Mouse (Mus musculus) 3134 (cell line): ENCODE measurements around the gene Msantd2.

Source experiments
- DNase-seq: peaks from one replicate; pipeline ENCODE4 v3.0.0-alpha.2; 2011; ENCODE audit warnings: low spot score; ENCODE audit not compliant: insufficient read length; ENCODE audit errors: extremely low read depth

The Msantd2 gene

GRCm38 (mm10) chr9:37540701-37541575 is 51.8 kb downstream of the Msantd2 start:
- no peak for DNase-seq

GRCm38 (mm10) chr9:37541851-37542642 is 52.9 kb downstream of the Msantd2 start:
- no peak for DNase-seq

GRCm38 (mm10) chr9:37543869-37544440 is 54.8 kb downstream of the Msantd2 start:
- DNase-seq: no peak

- no peak for DNase-seq
These were observed 55.5 kb downstream of the Msantd2 start for GRCm38 (mm10) chr9:37544447-37545165.

GRCm38 (mm10) chr9:37545166-37545610 is 56.1 kb downstream of the Msantd2 start:
- no peak for DNase-seq

GRCm38 (mm10) chr9:37545847-37546452 is 56.8 kb downstream of the Msantd2 start:
- no peak for DNase-seq

- DNase-seq: no peak
These were observed 57.8 kb downstream of the Msantd2 start for GRCm38 (mm10) chr9:37546889-37547288.

GRCm38 (mm10) chr9:37550435-37550834 is 61.3 kb downstream of the Msantd2 start:
- DNase-seq: no peak

- no peak for DNase-seq
These were observed 62.8 kb downstream of the Msantd2 start for GRCm38 (mm10) chr9:37551751-37552531.

- no peak for DNase-seq
These were observed 63.6 kb downstream of the Msantd2 start, which contains the start of gene Nrgn for GRCm38 (mm10) chr9:37552536-37553293. Gene Nrgn (minus strand): TSS chr9:37552904.

- no peak for DNase-seq
These were observed 65.2 kb downstream of the Msantd2 start for GRCm38 (mm10) chr9:37554279-37554678.

GRCm38 (mm10) chr9:37554838-37555748 is 66.0 kb downstream of the Msantd2 start, which contains the start of gene Siae:
Gene Siae (plus strand): TSS chr9:37555698.
- no peak for DNase-seq

- no peak for DNase-seq
These were observed 67.2 kb downstream of the Msantd2 start for GRCm38 (mm10) chr9:37556366-37556765.

- DNase-seq: no peak
These were observed 71.5 kb downstream of the Msantd2 start for GRCm38 (mm10) chr9:37560617-37561016.

- DNase-seq: no peak
These were observed 74.7 kb downstream of the Msantd2 start for GRCm38 (mm10) chr9:37563805-37564204.

- DNase-seq: no peak
These were observed 77.9 kb downstream of the Msantd2 start for GRCm38 (mm10) chr9:37567019-37567418.

GRCm38 (mm10) chr9:37567454-37567853 is 78.3 kb downstream of the Msantd2 start:
- DNase-seq: no peak
